Mouse (Mus musculus) bone marrow, adult 2 months (tissue): ENCODE measurements at regions not wholly inside any gene's neighbourhood (a gene's known extent, or its start where the extent isn't known, plus 50 kb on each side); places are given as distances from the start of the nearest gene placed in this dataset.

ENCODE experiments used
- CTCF ChIP-seq: fragments of 200-500 bp; IDR thresholded peaks from 2 replicates; pipeline ENCODE4 v1.5.1; 2011; ENCODE audit warnings: low read length, control low read depth; ENCODE audit not compliant: control insufficient read depth, insufficient read depth
- POLR2A ChIP-seq: fragments of 200-500 bp; IDR thresholded peaks from 2 replicates; pipeline ENCODE4 v1.6.1; 2011; ENCODE audit warnings: low read depth, mild to moderate bottlenecking, control low read depth, low read length, borderline replicate concordance; ENCODE audit not compliant: control insufficient read depth

GRCm38 (mm10) chr8:24240211-24240983 lies 485.3 kb downstream of the Adam3 start:
- TF ChIP-seq POLR2A: no peak
- no peak for TF ChIP-seq CTCF
